Mouse (Mus musculus) kidney, embryonic 15.5 days (tissue): Measurements from ENCODE around the gene Gm10376. TPM values are rescaled to one million over a fixed set of nuclear protein-coding genes. Genes with fewer than 3 reads are reported as not detected.
"Not testable (repeated sequence)": the region's sequence is repeated elsewhere in the genome, so short reads cannot be mapped to it uniquely, and the experiment has no call there.

Experiments used
- ATAC-seq: fragments of 200-750 bp; cut with Nextera tagmentation; replicated peaks from 2 replicates; pipeline ENCODE4 v1.8.0; 2017; ENCODE audit warnings: moderate TSS enrichment; ENCODE audit not compliant: low FRiP score
- H3K27ac ChIP-seq: fragments of 300-500 bp; sonication (generic); 2 replicates; pipeline ENCODE4 v1.5.1; 2015; ENCODE audit warnings: mild to moderate bottlenecking, inconsistent platforms
- H3K27me3 ChIP-seq: fragments of 300-500 bp; sonication (generic); 2 replicates; pipeline ENCODE4 v1.6.1; 2015; ENCODE audit warnings: inconsistent platforms
- H3K36me3 ChIP-seq: fragments of 300-500 bp; sonication (generic); 2 replicates; pipeline ENCODE4 v1.6.1; 2015; ENCODE audit warnings: inconsistent platforms
- H3K4me1 ChIP-seq: fragments of 300-500 bp; sonication (generic); 2 replicates; pipeline ENCODE4 v1.6.1; 2015; ENCODE audit warnings: inconsistent platforms
- H3K4me2 ChIP-seq: fragments of 300-500 bp; sonication (generic); 2 replicates; pipeline ENCODE4 v1.6.1; 2015; ENCODE audit warnings: moderate library complexity, mild to moderate bottlenecking, inconsistent platforms
- H3K4me3 ChIP-seq: fragments of 300-500 bp; sonication (generic); replicated peaks from 2 replicates; pipeline ENCODE4 v1.5.1; 2015; ENCODE audit warnings: mild to moderate bottlenecking, inconsistent platforms
- H3K9ac ChIP-seq: fragments of 300-500 bp; sonication (generic); 2 replicates; pipeline ENCODE4 v1.6.1; 2015; ENCODE audit warnings: mild to moderate bottlenecking, inconsistent platforms
- H3K9me3 ChIP-seq: fragments of 300-500 bp; sonication (generic); replicated peaks from 2 replicates; pipeline ENCODE4 v1.6.1; 2016; ENCODE audit warnings: inconsistent platforms
- WGBS: fragments of 180-500 bp; shearing (Covaris S2); methylation state at CpG from one replicate; pipeline ENCODE4 v1.1.7; 2015; ENCODE audit warnings: mixed read lengths; 5-methylcytosine and 5-hydroxymethylcytosine counted together
- polyA plus RNA-seq: library from polyadenylated mRNA; unstranded; fragments of >200 nt; fragmentation: Nextera tagmentation; extraction: Ambion mirVana; gene quantifications from 2 replicates; pipeline ENCODE4 v1.2.1, GENCODE M21; 2015

The Gm10376 gene
- polyA plus RNA-seq, result not detected in 2 replicates

GRCm38 (mm10) chr14:43015528-43015927 lies at the start of gene Gm10376:
TSS of gene Gm10376 (minus strand) at chr14:43015628.
- H3K27ac ChIP-seq, H3K4me3 ChIP-seq, ATAC-seq, H3K27me3 ChIP-seq, H3K9ac ChIP-seq, H3K36me3 ChIP-seq, H3K4me1 ChIP-seq, H3K9me3 ChIP-seq, H3K4me2 ChIP-seq: not testable (repeated sequence)

GRCm38 (mm10) chr14:43060179-43060578 lies 44.8 kb upstream of the Gm10376 start:
- H3K27ac ChIP-seq, H3K4me2 ChIP-seq, H3K4me1 ChIP-seq: not testable (repeated sequence)

GRCm38 (mm10) chr14:43058063-43058462 lies 42.6 kb upstream of the Gm10376 start:
- H3K27ac ChIP-seq, H3K4me2 ChIP-seq, H3K9me3 ChIP-seq, H3K9ac ChIP-seq, ATAC-seq, H3K4me1 ChIP-seq, H3K4me3 ChIP-seq, H3K36me3 ChIP-seq, H3K27me3 ChIP-seq: not testable (repeated sequence)
- 79% methylated on average over 3 of the region's 3 CpGs for WGBS

More at GRCm38 (mm10) chr14:43060179-43060578, 44.8 kb upstream of the Gm10376 start:
- not testable (repeated sequence) for H3K9ac ChIP-seq, H3K9me3 ChIP-seq, H3K4me3 ChIP-seq, ATAC-seq, H3K36me3 ChIP-seq, H3K27me3 ChIP-seq
- 71% methylated on average over 4 of the region's 4 CpGs for WGBS

DNA sequence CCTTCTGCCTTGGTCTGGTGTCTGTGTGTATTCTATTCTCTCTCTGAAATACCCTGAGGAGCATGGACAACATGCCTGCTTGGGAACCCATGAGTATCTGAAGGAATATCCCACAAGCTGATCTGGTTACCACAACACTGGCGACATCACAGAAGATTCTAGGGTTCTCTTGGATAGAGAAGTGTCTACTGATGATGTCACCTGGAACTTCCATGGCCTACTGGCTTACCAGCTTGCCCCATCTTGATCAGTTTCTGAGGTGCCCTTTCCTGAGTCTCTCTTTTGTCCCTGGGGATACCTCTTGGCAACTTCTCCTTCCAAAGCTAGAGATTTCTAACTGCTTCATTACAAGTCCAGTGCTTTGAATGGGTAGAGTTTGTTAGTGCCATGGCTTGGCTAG lies 21.9 kb downstream of the Gm10376 start, which contains the start of gene Gm8082:
Gm8082 (minus strand) TSS at position 101 of the 400 bp plus-strand sequence.
- not testable (repeated sequence) for H3K4me3 ChIP-seq

More for the DNA sequence above, 21.9 kb downstream of the Gm10376 start, which contains the start of gene Gm8082:
- H3K4me1 ChIP-seq, H3K27me3 ChIP-seq, H3K9ac ChIP-seq, H3K27ac ChIP-seq, H3K4me2 ChIP-seq, ATAC-seq, H3K36me3 ChIP-seq, H3K9me3 ChIP-seq: not testable (repeated sequence)
- WGBS, result no CpG with 5 or more reads among the region's 1 CpGs

Other genes with a start within 250 kb of the Gm10376 start
- gene Gm3015, start 246.8 kb downstream of the Gm10376 start, polyA plus RNA-seq, result not detected in 2 replicates
- not detected in 2 replicates for gene Gm10377, start 217.6 kb downstream of the Gm10376 start, polyA plus RNA-seq
- not detected in 2 replicates for gene Gm21977, start 162.2 kb downstream of the Gm10376 start, polyA plus RNA-seq
- gene Gm8082, start 22.0 kb downstream of the Gm10376 start, polyA plus RNA-seq, result not detected in 2 replicates
- gene Gm8094, start 61.0 kb upstream of the Gm10376 start, polyA plus RNA-seq, result not detected in 2 replicates
- gene Gm8104, start 85.0 kb upstream of the Gm10376 start, polyA plus RNA-seq, result not detected in 2 replicates
- gene Gm7233, start 164.2 kb upstream of the Gm10376 start, polyA plus RNA-seq, result not detected in 2 replicates
- not detected in 2 replicates for gene Gm8122, start 219.7 kb upstream of the Gm10376 start, polyA plus RNA-seq
- not detected in 2 replicates for gene Gm8126, start 243.0 kb upstream of the Gm10376 start, polyA plus RNA-seq